Mouse (Mus musculus) spleen, postnatal 36 days (tissue): Measurements from ENCODE around the gene Actr6.
A peak's percentile ranks its signal among the peaks of the same experiment; 100 is the strongest.
"Not testable (repeated sequence)": the region's sequence is repeated elsewhere in the genome, so short reads cannot be mapped to it uniquely, and the experiment has no call there.

Experiments
- DNase-seq, 2 experiments: peaks; one replicate each; pipeline ENCODE4 v3.0.0; 2022; ENCODE audit warnings: low spot score in 2 of 2, mixed read lengths in 1 of 2

Actr6 gene

GRCm38 (mm10) chr10:89738395-89738794 lies 6.3 kb upstream of the Actr6 start:
- no peak for DNase-seq

- no peak for DNase-seq
These were observed 5.8 kb upstream of the Actr6 start for GRCm38 (mm10) chr10:89737887-89738286.

GRCm38 (mm10) chr10:89737092-89737491 lies 5.0 kb upstream of the Actr6 start:
- no peak for DNase-seq

- no peak for DNase-seq
These were observed 754 bp downstream of the Actr6 start for GRCm38 (mm10) chr10:89731341-89731740.

- DNase-seq, result no peak
These were observed 1.7 kb downstream of the Actr6 start for GRCm38 (mm10) chr10:89730386-89730785.

- no peak for DNase-seq
These were observed 9.6 kb downstream of the Actr6 start for GRCm38 (mm10) chr10:89722247-89723195.

- DNase-seq, result no peak
These were observed 11.3 kb downstream of the Actr6 start for GRCm38 (mm10) chr10:89720796-89721195.

GRCm38 (mm10) chr10:89720252-89720651 lies 11.8 kb downstream of the Actr6 start:
- no peak for DNase-seq

GRCm38 (mm10) chr10:89714910-89715309 lies 17.2 kb downstream of the Actr6 start:
- DNase-seq, result no peak

GRCm38 (mm10) chr10:89708720-89709119 lies 23.4 kb downstream of the Actr6 start:
- DNase-seq, result no peak

GRCm38 (mm10) chr10:89707397-89707796 lies 24.7 kb downstream of the Actr6 start:
- DNase-seq, result no peak

- DNase-seq, result no peak
These were observed 29.1 kb downstream of the Actr6 start for GRCm38 (mm10) chr10:89703042-89703441.

GRCm38 (mm10) chr10:89697956-89698355 lies 34.1 kb downstream of the Actr6 start:
- no peak for DNase-seq

- not testable (repeated sequence) for DNase-seq
These were observed 35.8 kb downstream of the Actr6 start for GRCm38 (mm10) chr10:89696270-89696669.

GRCm38 (mm10) chr10:89695194-89695911 lies 36.7 kb downstream of the Actr6 start:
- DNase-seq, result peak in 1 of 2 experiments; percentile 10

GRCm38 (mm10) chr10:89690021-89690420 lies 42.1 kb downstream of the Actr6 start:
- DNase-seq, result no peak

- no peak for DNase-seq
These were observed 44.6 kb downstream of the Actr6 start for GRCm38 (mm10) chr10:89687455-89687854.

GRCm38 (mm10) chr10:89686139-89686808 lies 45.8 kb downstream of the Actr6 start, which contains the start of gene Scyl2:
Scyl2 (minus strand) TSS chr10:89686285.
- peak; percentile 94 to 95 for DNase-seq

GRCm38 (mm10) chr10:89685391-89686138 lies 46.5 kb downstream of the Actr6 start:
- DNase-seq, result peak; percentile 6 to 24

- DNase-seq, result no peak
These were observed 49.1 kb downstream of the Actr6 start for GRCm38 (mm10) chr10:89682961-89683360.

- DNase-seq, result no peak
These were observed 49.9 kb downstream of the Actr6 start for GRCm38 (mm10) chr10:89682157-89682556.
